Mouse (Mus musculus) kidney, adult 2 months (tissue): Measurements from ENCODE around the gene Nrxn3. TPM values are rescaled to one million over a fixed set of nuclear protein-coding genes. Genes with fewer than 3 reads are reported as not detected.
A peak's percentile ranks its signal among the peaks of the same experiment; 100 is the strongest.

Experiments
- DNase-seq: peaks from one replicate; pipeline ENCODE4 v3.0.0; 2021
- H3K27ac ChIP-seq: fragments of 200-500 bp; 2 replicates; pipeline ENCODE4 v1.5.1; 2012; ENCODE audit warnings: low read depth, low read length, control low read depth, inconsistent platforms; ENCODE audit not compliant: insufficient read depth
- H3K27me3 ChIP-seq: fragments of 200-500 bp; replicated peaks from 2 replicates; pipeline ENCODE4 v1.6.1; 2012; ENCODE audit warnings: mild to moderate bottlenecking, moderate library complexity, low read length, inconsistent platforms; ENCODE audit not compliant: control insufficient read depth, insufficient read depth
- H3K36me3 ChIP-seq: fragments of 200-500 bp; 2 replicates; pipeline ENCODE4 v1.6.1; 2012; ENCODE audit warnings: mild to moderate bottlenecking, moderate library complexity, low read length, inconsistent platforms; ENCODE audit not compliant: control insufficient read depth, insufficient read depth
- H3K4me1 ChIP-seq: fragments of 200-500 bp; 2 replicates; pipeline ENCODE4 v1.6.1; 2011; ENCODE audit warnings: low read length; ENCODE audit not compliant: control insufficient read depth, insufficient read depth
- H3K4me3 ChIP-seq: fragments of 200-500 bp; 2 replicates; pipeline ENCODE4 v1.5.1; 2011; ENCODE audit warnings: mild to moderate bottlenecking, low read depth, low read length, control low read depth; ENCODE audit not compliant: insufficient read depth
- CTCF ChIP-seq: fragments of 200-500 bp; conservative IDR thresholded peaks from 2 replicates; pipeline ENCODE4 v1.5.1; 2011; ENCODE audit warnings: low read depth, mild to moderate bottlenecking, control low read depth, low read length, moderate library complexity, mixed read lengths; ENCODE audit not compliant: insufficient read depth, insufficient read length
- POLR2A ChIP-seq: fragments of 200-500 bp; IDR thresholded peaks from one replicate; pipeline ENCODE4 v1.6.1; 2011; ENCODE audit warnings: low read depth, low read length, control low read depth
- WGBS: fragments of 180-500 bp; shearing (Covaris S2); methylation state at CpG from one replicate; pipeline ENCODE4 v1.1.7; 2018; 5-methylcytosine and 5-hydroxymethylcytosine counted together
- polyA plus RNA-seq: library from polyadenylated mRNA; depleted of rRNA; stranded (reverse); fragments of >200 nt; gene quantifications from 2 replicates; pipeline ENCODE4 v1.2.3, GENCODE M21; 2012

Gene Nrxn3
- polyA plus RNA-seq, 1 experiment = 0.39 TPM

- TF ChIP-seq CTCF (no peak), POLR2A (no peak)
- DNase-seq = no peak
- Histone ChIP-seq H3K4me1 (no peaks in the 10 kb centered on the region), H3K27ac (no peak overlapping the region), H3K27me3 (no peaks in the 10 kb centered on the region), H3K36me3 (no peaks in the 10 kb centered on the region), H3K4me3 (no peak overlapping the region)
- WGBS = 82% methylated on average over 5 of the region's 5 CpGs
Observed at GRCm38 (mm10) chr12:89982445-89982844, 1259.8 kb downstream of the Nrxn3 start.

GRCm38 (mm10) chr12:89983399-89983798 is 1260.7 kb downstream of the Nrxn3 start:
- no peak for DNase-seq
- Histone ChIP-seq H3K27me3 (no peaks in the 10 kb centered on the region), H3K4me3 (no peak overlapping the region), H3K4me1 (no peaks in the 10 kb centered on the region), H3K27ac (no peak overlapping the region), H3K36me3 (no peaks in the 10 kb centered on the region)
- TF ChIP-seq CTCF (no peak), POLR2A (no peak)

- Histone ChIP-seq H3K27ac (no peak overlapping the region), H3K27me3 (no peaks in the 10 kb centered on the region), H3K4me3 (no peak overlapping the region), H3K4me1 (no peaks in the 10 kb centered on the region), H3K36me3 (no peaks in the 10 kb centered on the region)
- no peak for DNase-seq
- no peak for TF ChIP-seq POLR2A
- no peak for TF ChIP-seq CTCF
- WGBS = 70% methylated on average over 6 of the region's 6 CpGs
Observed at GRCm38 (mm10) chr12:89986219-89986618, 1263.5 kb downstream of the Nrxn3 start.

DNA sequence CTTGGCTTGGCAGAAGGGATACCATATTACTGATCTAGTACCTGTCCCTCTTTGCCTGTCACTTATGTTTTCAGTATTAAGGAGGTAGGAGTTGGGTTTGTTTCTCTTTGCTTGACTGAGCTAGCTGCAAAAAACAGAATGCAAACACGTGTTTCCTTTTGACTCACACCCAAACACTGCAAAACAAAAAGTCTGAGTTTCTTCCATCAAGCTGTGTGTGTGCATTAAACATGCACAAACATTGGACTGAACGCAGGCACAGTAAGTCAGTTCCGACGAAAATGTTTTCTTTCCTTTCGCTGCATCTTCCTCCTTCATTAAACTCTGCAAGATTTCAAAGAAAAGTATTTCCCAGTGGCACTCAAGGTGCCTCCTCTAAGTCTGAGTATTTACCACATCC is 1270.6 kb downstream of the Nrxn3 start:
- TF ChIP-seq POLR2A (no peak), CTCF (no peak)
- Histone ChIP-seq H3K4me3 (no peak overlapping the region), H3K4me1 (no peaks in the 10 kb centered on the region), H3K27me3 (no peaks in the 10 kb centered on the region), H3K27ac (no peak overlapping the region), H3K36me3 (no peaks in the 10 kb centered on the region)
- WGBS = 39% methylated on average over 5 of the region's 5 CpGs
- DNase-seq = no peak

- Histone ChIP-seq H3K4me3 (no peak overlapping the region), H3K27me3 (no peaks in the 10 kb centered on the region), H3K27ac (no peak overlapping the region), H3K36me3 (no peaks in the 10 kb centered on the region), H3K4me1 (no peaks in the 10 kb centered on the region)
- TF ChIP-seq CTCF = no peak
- TF ChIP-seq POLR2A = no peak
- 81% methylated on average over 4 of the region's 4 CpGs for WGBS
- no peak for DNase-seq
Observed at GRCm38 (mm10) chr12:89995392-89995791, 1272.7 kb downstream of the Nrxn3 start.

DNA sequence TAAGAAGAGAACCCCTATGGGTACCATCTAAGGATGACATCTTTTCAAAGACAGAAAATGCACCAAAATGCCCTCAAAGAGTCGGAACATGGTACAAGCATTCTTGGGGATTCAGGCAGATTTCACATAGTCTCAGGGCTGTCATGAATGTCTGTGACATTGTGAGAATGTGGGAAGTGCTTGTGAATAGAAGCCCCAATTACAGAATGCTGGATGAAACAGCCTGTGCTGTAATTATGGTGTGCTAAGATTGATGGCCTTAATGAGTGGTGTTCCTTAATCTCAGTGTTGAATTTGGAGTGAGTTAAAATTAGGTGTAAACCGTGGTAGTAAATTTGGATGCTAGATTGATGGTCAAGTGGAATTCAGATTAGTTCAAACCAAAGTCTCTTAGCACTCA is 1287.6 kb downstream of the Nrxn3 start:
- H3K27ac ChIP-seq = no peak overlapping the region
- H3K4me3 ChIP-seq = no peak overlapping the region
- H3K36me3 ChIP-seq = no peaks in the 10 kb centered on the region
- 91% methylated on average over 2 of the region's 2 CpGs for WGBS
- DNase-seq = no peak
- no peaks in the 10 kb centered on the region for H3K27me3 ChIP-seq
- TF ChIP-seq CTCF (no peak), POLR2A (no peak)
- no peaks in the 10 kb centered on the region for H3K4me1 ChIP-seq

DNA sequence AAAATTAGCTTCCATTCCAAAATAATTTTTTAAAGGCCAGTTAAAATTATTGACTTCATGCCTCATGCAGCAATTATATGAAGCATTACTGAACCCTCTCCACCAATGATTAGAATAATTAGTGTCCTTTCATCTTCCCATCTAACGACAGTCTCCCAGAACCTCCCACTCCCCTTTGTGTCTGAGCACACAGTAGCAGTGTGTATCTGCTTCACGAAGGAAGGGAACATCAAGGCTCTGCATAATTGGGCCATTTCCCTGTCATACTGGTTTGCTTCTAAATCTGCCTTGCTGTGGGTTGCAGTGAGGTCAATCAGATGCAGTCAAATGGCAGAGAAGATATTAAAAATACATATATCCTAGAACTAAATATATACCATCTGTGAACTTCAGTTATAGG is 1291.3 kb downstream of the Nrxn3 start:
- DNase-seq = no peak
- no peak for TF ChIP-seq POLR2A
- no peak for TF ChIP-seq CTCF
- WGBS = 19% methylated on average over 2 of the region's 2 CpGs
- Histone ChIP-seq H3K4me1 (no peaks in the 10 kb centered on the region), H3K27ac (no peak overlapping the region), H3K36me3 (no peaks in the 10 kb centered on the region), H3K4me3 (no peak overlapping the region), H3K27me3 (no peaks in the 10 kb centered on the region)

- H3K27ac ChIP-seq = no peak overlapping the region
- H3K4me3 ChIP-seq = no peak overlapping the region
- H3K4me1 ChIP-seq = no peaks in the 10 kb centered on the region
- DNase-seq = peak; percentile 3
- H3K36me3 ChIP-seq = no peaks in the 10 kb centered on the region
- WGBS = 58% methylated on average over 3 of the region's 3 CpGs
- TF ChIP-seq CTCF = no peak
- no peak for TF ChIP-seq POLR2A
- H3K27me3 ChIP-seq = no peaks in the 10 kb centered on the region
Observed at GRCm38 (mm10) chr12:90027023-90027422, 1304.3 kb downstream of the Nrxn3 start.
